Mouse (Mus musculus): ENCODE data around the gene Akap13.

GRCm38 (mm10) chr7:75596058-75596748, 140.9 kb downstream of the Akap13 start:
- TF ChIP-seq CTCF (IDR thresholded peaks at IDR 0.05; ENCODE audit: low read depth) (no peak), EP300 (IDR thresholded peaks at IDR 0.05; ENCODE audit: low read depth) (peak; percentile 50; the same call in 1 of the 2 replicates)
